8 mouse cellular contexts compared by ENCODE assay signal in genomic region chr14:53803698-53804620, GRCm38 (mm10).
DNase-seq lines count a peak whose midpoint lies in the region; ATAC-seq and TF ChIP-seq lines count a peak whose summit lies in the region.

No protein-coding gene starts in this region.

- no peaks in the 10 kb centered on the region for H3K36me3 ChIP-seq in heart, adult 2 months (ENCODE audit: control insufficient read depth, insufficient read depth, low read length)
- H3K36me3 ChIP-seq in intestine, postnatal 0 days (ENCODE audit: control insufficient read depth, insufficient read depth) = no peaks in the 10 kb centered on the region
- no peaks in the 10 kb centered on the region for H3K36me3 ChIP-seq in midbrain, embryonic 10.5 days

- no peak overlapping the region for H3K4me2 ChIP-seq in intestine, postnatal 0 days (replicated peaks; ENCODE audit: low read depth)

- no peak overlapping the region for H3K9ac ChIP-seq in heart, adult 2 months (ENCODE audit: low read depth, low read length)
- H3K9ac ChIP-seq in intestine, postnatal 0 days (ENCODE audit: low read depth, low read length) = no peak overlapping the region

- H3K79me2 ChIP-seq in heart, adult 2 months (replicated peaks; ENCODE audit: control insufficient read depth, insufficient read depth, low read length) = no peaks in the 10 kb centered on the region

- 26% methylated on average over 17 of the region's 17 CpGs for WGBS in heart, adult 2 months
- WGBS in intestine, postnatal 0 days = 22% methylated on average over 17 of the region's 17 CpGs
- 31% methylated on average over 17 of the region's 17 CpGs for WGBS in midbrain, embryonic 10.5 days

- H3K27ac ChIP-seq in heart, adult 2 months = no peak overlapping the region
- no peak overlapping the region for H3K27ac ChIP-seq in intestine, postnatal 0 days (ENCODE audit: low read depth, low read length)
- no peak overlapping the region for H3K27ac ChIP-seq in midbrain, embryonic 10.5 days (replicated peaks)

- TF ChIP-seq CTCF in heart, adult 2 months (IDR thresholded peaks at IDR 0.05) = peak; percentile 89
- peak; percentile 89 for TF ChIP-seq CTCF in intestine, postnatal 0 days (IDR thresholded peaks at IDR 0.05; ENCODE audit: low read depth)

- no peaks in the 10 kb centered on the region for H3K27me3 ChIP-seq in heart, adult 2 months (ENCODE audit: control insufficient read depth, insufficient read depth, low read length)
- H3K27me3 ChIP-seq in intestine, postnatal 0 days (replicated peaks; ENCODE audit: control insufficient read depth, insufficient read depth, low read length) = 0 out of 2 replicates have a peak, but pooled peaks cover 3% of the 10 kb centered on the region
- no peaks in the 10 kb centered on the region for H3K27me3 ChIP-seq in midbrain, embryonic 10.5 days (ENCODE audit: low read depth, poor library complexity, severe bottlenecking)

- no peaks in the 10 kb centered on the region for H3K4me1 ChIP-seq in heart, adult 2 months (ENCODE audit: control insufficient read depth, insufficient read depth, low read length)
- H3K4me1 ChIP-seq in intestine, postnatal 0 days (replicated peaks; ENCODE audit: control insufficient read depth, insufficient read depth, low read length) = no peaks in the 10 kb centered on the region
- H3K4me1 ChIP-seq in midbrain, embryonic 10.5 days = peaks cover 3% of the 10 kb centered on the region; the same call in 1 of the 2 replicates

- H3K4me3 ChIP-seq in heart, adult 2 months = no peak overlapping the region
- no peak overlapping the region for H3K4me3 ChIP-seq in intestine, postnatal 0 days (ENCODE audit: low read depth, low read length)
- no peak overlapping the region for H3K4me3 ChIP-seq in midbrain, embryonic 10.5 days

- intact Hi-C loops in heart, adult 2 months (cut with DNase I) = loop anchor here (1.0 kb wide), 1 partner anchor 28 kb away; no protein-coding TSS in a partner anchor
- intact Hi-C loops in heart, postnatal 25 days (cut with DNase I) = no loop called here
- intact Hi-C loops in left cerebral cortex, postnatal 36 days (cut with DNase I) = loop anchor here (2.0 to 10.0 kb wide), 2 partner anchors 27 to 99 kb away; no protein-coding TSS in a partner anchor

- DNase-seq in heart, adult 2 months = peak; percentile 26 to 37
- no peak for DNase-seq in heart, postnatal 25 days (ENCODE audit: low spot score)
- DNase-seq in cerebellum, postnatal 14 days = peak; percentile 65 to 66
- DNase-seq in frontal cortex, postnatal 25 days (ENCODE audit: low spot score in 2 of 2) = peak; percentile 23 to 54
- DNase-seq in left cerebral cortex, postnatal 36 days (ENCODE audit: low spot score in 2 of 2) = peak; percentile 15 to 31
- peak; percentile 47 for DNase-seq in midbrain, embryonic 10.5 days (ENCODE audit: low spot score)
- peak; percentile 19 to 38 for DNase-seq in spleen, postnatal 36 days (ENCODE audit: low spot score in 2 of 2)

- no peaks in the 10 kb centered on the region for H3K9me3 ChIP-seq in intestine, postnatal 0 days (ENCODE audit: control insufficient read depth)
- no peaks in the 10 kb centered on the region for H3K9me3 ChIP-seq in midbrain, embryonic 10.5 days (replicated peaks)

- ATAC-seq in intestine, postnatal 0 days = 0 out of 2 replicates have a peak, but pooled peaks have one; percentile 22

- no peak for TF ChIP-seq EP300 in heart, adult 2 months (IDR thresholded peaks at IDR 0.05; ENCODE audit: insufficient read depth, low read depth, low read length)

- no peak for TF ChIP-seq POLR2A in heart, adult 2 months (IDR thresholded peaks at IDR 0.05; ENCODE audit: insufficient read depth, low read depth, low read length)
